Mouse (Mus musculus) E14TG2a.4 (cell line): ENCODE measurements around the gene Pde6b.

Source experiments
- CTCF ChIP-seq: conservative IDR thresholded peaks from 2 replicates; pipeline ENCODE4 v1.5.1; 2014; ENCODE audit warnings: low read length
- POU5F1 ChIP-seq: IDR thresholded peaks from 2 replicates; pipeline ENCODE4 v1.6.1; 2014; ENCODE audit warnings: low read length, borderline replicate concordance

GRCm38 (mm10) chr5:108469617-108470016 lies 81.4 kb downstream of the Pde6b start:
- TF ChIP-seq CTCF (no peak), POU5F1 (no peak)
